Mouse (Mus musculus) ES-Bruce4 (cell line): ENCODE measurements around the gene Erp29.

ENCODE experiments used
- CTCF ChIP-seq: IDR thresholded peaks from one replicate; pipeline ENCODE4 v1.8.1; 2011; ENCODE audit warnings: low read depth, low read length
- EP300 ChIP-seq: IDR thresholded peaks from 2 replicates; pipeline ENCODE4 v1.6.1; 2011; ENCODE audit warnings: low read depth, low read length; ENCODE audit not compliant: insufficient read depth

DNA sequence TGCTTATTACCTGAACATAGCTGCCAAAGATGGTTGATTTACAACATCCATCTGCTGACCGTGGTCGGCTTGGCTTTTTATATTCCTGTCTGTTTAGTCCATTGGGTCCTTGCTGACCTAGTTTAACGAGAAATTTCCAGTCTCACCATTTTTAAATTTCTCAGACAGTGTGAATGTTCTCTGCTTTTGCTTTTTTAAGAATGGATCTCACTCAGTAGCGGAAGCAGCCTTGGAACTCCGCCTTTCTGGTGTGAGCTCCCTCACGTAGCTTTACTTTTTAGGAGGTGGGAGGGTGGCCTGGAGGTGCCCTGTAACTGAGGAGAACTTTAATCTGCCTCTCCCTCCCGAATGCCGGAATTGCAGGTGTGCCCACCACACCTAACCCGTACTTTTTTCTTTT, 31.6 kb downstream of the Erp29 start:
- TF ChIP-seq EP300 (no peak), CTCF (no peak)
